Mouse (Mus musculus) embryonic fibroblast, embryonic 13.5 days (primary cell): Measurements from ENCODE around the gene Dner.

Experiments used
- CTCF ChIP-seq: IDR thresholded peaks from 2 replicates; pipeline ENCODE4 v1.5.1; 2011; ENCODE audit warnings: mild to moderate bottlenecking, control low read depth, low read length, moderate library complexity, borderline replicate concordance; ENCODE audit not compliant: insufficient read depth
- POLR2A ChIP-seq: IDR thresholded peaks from 2 replicates; pipeline ENCODE4 v1.6.1; 2011; ENCODE audit warnings: low read depth, mild to moderate bottlenecking, control low read depth, low read length, moderate library complexity

DNA sequence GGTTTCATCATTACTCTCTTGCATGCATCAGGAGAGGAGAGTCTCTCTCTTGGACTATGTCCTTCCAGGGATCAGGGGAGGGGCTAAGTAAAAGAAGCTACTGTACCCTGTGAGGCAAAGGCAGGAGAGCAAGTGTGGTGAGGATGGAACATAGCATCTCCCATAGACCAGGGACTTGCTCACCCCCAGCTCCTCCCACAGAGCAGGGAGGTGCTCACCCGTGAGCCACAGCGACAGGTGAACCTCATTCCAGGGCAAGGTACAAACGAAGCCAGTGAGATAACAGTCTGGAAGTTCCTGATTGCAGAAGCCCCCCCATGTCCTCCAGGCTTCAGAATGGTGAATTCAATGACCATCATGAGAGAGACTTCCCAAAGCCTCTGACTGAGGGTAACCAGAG lies 334.6 kb downstream of the Dner start:
- no peak for TF ChIP-seq CTCF
- TF ChIP-seq POLR2A, result no peak
